In the genomic region with DNA sequence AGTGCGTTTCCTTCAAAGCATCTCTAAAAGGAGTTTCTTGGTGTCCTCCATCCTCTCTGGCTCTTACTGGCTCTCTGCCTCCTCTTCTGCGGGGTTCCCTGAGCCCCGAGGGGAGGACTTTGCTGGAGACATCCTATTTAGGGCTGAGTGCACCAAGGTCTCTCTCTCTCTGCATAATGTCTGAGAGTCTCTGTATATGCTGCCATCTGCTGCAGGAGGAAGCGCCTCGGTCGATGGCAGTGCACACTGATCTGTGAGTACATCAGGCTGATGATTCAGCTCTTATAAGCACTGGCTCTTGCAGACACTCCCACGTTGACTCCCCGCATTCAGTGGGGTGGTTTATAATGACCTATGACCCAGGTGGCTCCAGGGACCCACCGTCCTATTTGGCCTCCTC, we compare ENCODE assay signal across 21 mouse cellular contexts.
DNase-seq lines count a peak whose midpoint lies in the region; ATAC-seq and TF ChIP-seq lines count a peak whose summit lies in the region.
"Had no signal": no experiment of that assay in that cellular context is flagged by ENCODE, and none has a peak within 500 bp of the region (broad histone marks: within the 10 kb centered on the region; RNA-seq: fewer than 3 reads in every experiment).

No protein-coding gene starts in this region.

- no peak for ATAC-seq in stomach, postnatal 0 days (ENCODE audit: low FRiP score, low TSS enrichment)
- no peak for ATAC-seq in midbrain, embryonic 11.5 days (ENCODE audit: low FRiP score)
- ATAC-seq: intestine, embryonic 16.5 days had no signal

- no peaks in the 10 kb centered on the region for H3K9me3 ChIP-seq in stomach, postnatal 0 days (ENCODE audit: control insufficient read depth, low read length)
- no peaks in the 10 kb centered on the region for H3K9me3 ChIP-seq in midbrain, embryonic 11.5 days (ENCODE audit: control insufficient read depth, low read length)
- H3K9me3 ChIP-seq: embryonic facial prominence, embryonic 13.5 days; heart, embryonic 15.5 days; hindbrain, embryonic 15.5 days; midbrain, embryonic 10.5 days; neural tube, embryonic 12.5 days had no signal

- H3K4me2 ChIP-seq in stomach, postnatal 0 days (replicated peaks; ENCODE audit: low read depth), result no peak overlapping the region
- H3K4me2 ChIP-seq in midbrain, embryonic 11.5 days, result no peak overlapping the region
- H3K4me2 ChIP-seq: embryonic facial prominence, embryonic 13.5 days; heart, embryonic 15.5 days; hindbrain, embryonic 15.5 days; neural tube, embryonic 12.5 days had no signal

- no peak for TF ChIP-seq EP300 in stomach, postnatal 0 days (optimal IDR thresholded peaks at IDR 0.05)

- H3K27ac ChIP-seq in stomach, postnatal 0 days (replicated peaks), result no peak overlapping the region
- H3K27ac ChIP-seq in midbrain, embryonic 11.5 days (ENCODE audit: low read depth, low read length), result no peak overlapping the region
- H3K27ac ChIP-seq: embryonic facial prominence, embryonic 13.5 days; gastrocnemius, adult 2 months; heart, adult 2 months; heart, embryonic 15.5 days; hindbrain, embryonic 15.5 days; kidney, postnatal 0 days; midbrain, embryonic 10.5 days; neural tube, embryonic 12.5 days had no signal

- intact Hi-C loops in left cerebral cortex, postnatal 4 days (cut with DNase I), result no loop called here
- intact Hi-C loops in left cerebral cortex, postnatal 36 days (cut with DNase I), result no loop called here
- intact Hi-C loops in heart, postnatal 10 days (cut with DNase I), result no loop called here

- peak; percentile 32 for TF ChIP-seq CTCF in stomach, postnatal 0 days (IDR thresholded peaks at IDR 0.05; ENCODE audit: low read depth)

- H3K9ac ChIP-seq in stomach, postnatal 0 days (ENCODE audit: low read length), result no peak overlapping the region
- H3K9ac ChIP-seq in midbrain, embryonic 11.5 days (ENCODE audit: low read length), result no peak overlapping the region
- H3K9ac ChIP-seq: embryonic facial prominence, embryonic 13.5 days; heart, embryonic 15.5 days; hindbrain, embryonic 15.5 days; neural tube, embryonic 12.5 days had no signal

- H3K36me3 ChIP-seq in stomach, postnatal 0 days (ENCODE audit: control insufficient read depth, insufficient read depth, low read length), result no peaks in the 10 kb centered on the region
- H3K36me3 ChIP-seq in midbrain, embryonic 11.5 days (ENCODE audit: control insufficient read depth, insufficient read depth, low read length), result no peaks in the 10 kb centered on the region
- H3K36me3 ChIP-seq: embryonic facial prominence, embryonic 13.5 days; heart, embryonic 15.5 days; hindbrain, embryonic 15.5 days; midbrain, embryonic 10.5 days; neural tube, embryonic 12.5 days had no signal

- H3K4me3 ChIP-seq in stomach, postnatal 0 days (ENCODE audit: low read depth, low read length), result no peak overlapping the region
- no peak overlapping the region for H3K4me3 ChIP-seq in midbrain, embryonic 11.5 days (ENCODE audit: low read depth, low read length)
- H3K4me3 ChIP-seq: embryonic facial prominence, embryonic 13.5 days; gastrocnemius, adult 2 months; heart, adult 2 months; heart, embryonic 15.5 days; hindbrain, embryonic 15.5 days; midbrain, embryonic 10.5 days; neural tube, embryonic 12.5 days had no signal

- WGBS in stomach, postnatal 0 days, result 43% methylated on average over 9 of the region's 9 CpGs
- WGBS in midbrain, embryonic 11.5 days, result 80% methylated on average over 9 of the region's 9 CpGs

- no peaks in the 10 kb centered on the region for H3K27me3 ChIP-seq in stomach, postnatal 0 days (ENCODE audit: control insufficient read depth, insufficient read depth, low read length)
- no peaks in the 10 kb centered on the region for H3K27me3 ChIP-seq in midbrain, embryonic 11.5 days (ENCODE audit: control insufficient read depth, insufficient read depth, low read length)
- H3K27me3 ChIP-seq: embryonic facial prominence, embryonic 13.5 days; heart, embryonic 15.5 days; hindbrain, embryonic 15.5 days; neural tube, embryonic 12.5 days had no signal

- DNase-seq in left cerebral cortex, adult 9 months (ENCODE audit: low spot score in 2 of 2), result peak; percentile 23 to 65
- no peak for DNase-seq in left cerebral cortex, postnatal 4 days
- peak; percentile 49 to 65 for DNase-seq in frontal cortex, postnatal 36 days (ENCODE audit: low spot score in 2 of 2)
- peak; percentile 49 to 57 for DNase-seq in left cerebral cortex, postnatal 36 days (ENCODE audit: low spot score in 2 of 2)
- DNase-seq in stomach, postnatal 0 days (ENCODE audit: low spot score), result no peak
- DNase-seq in midbrain, embryonic 11.5 days (ENCODE audit: low spot score, missing footprints), result no peak
- no peak for DNase-seq in heart, postnatal 10 days
- no peak for DNase-seq in heart, adult 18-20 months
- DNase-seq: adrenal gland, postnatal 25 days; cerebellum, adult 9-10 months; gastrocnemius, adult 2 months; heart, adult 2 months; lung, postnatal 4 days; thymus, postnatal 36 days had no signal

- H3K4me1 ChIP-seq in stomach, postnatal 0 days (replicated peaks; ENCODE audit: control insufficient read depth, insufficient read depth), result no peaks in the 10 kb centered on the region
- no peaks in the 10 kb centered on the region for H3K4me1 ChIP-seq in midbrain, embryonic 11.5 days (ENCODE audit: control insufficient read depth, insufficient read depth, low read length)
- H3K4me1 ChIP-seq: embryonic facial prominence, embryonic 13.5 days; hindbrain, embryonic 15.5 days; neural tube, embryonic 12.5 days had no signal

Comparison
In these comparisons a context has a peak if more than half of its experiments do, and no peak if none do; other contexts are left out.
1. DNase-seq: peak in left cerebral cortex, adult 9 months (2 of 2), frontal cortex, postnatal 36 days (2 of 2) and left cerebral cortex, postnatal 36 days (2 of 2); none in left cerebral cortex, postnatal 4 days (single experiment), stomach, postnatal 0 days (single experiment), midbrain, embryonic 11.5 days (single experiment), heart, postnatal 10 days (0 of 2) and heart, adult 18-20 months (0 of 2).